ENCODE assay signal across 28 mouse cellular contexts in genomic region chr5:28416029-28416428, GRCm38 (mm10). TPM values are rescaled to one million over a fixed set of nuclear protein-coding genes. Genes with fewer than 3 reads are reported as not detected.
"Had no signal": no experiment of that assay in that cellular context is flagged by ENCODE, and none has a peak within 500 bp of the region (broad histone marks: within the 10 kb centered on the region; RNA-seq: fewer than 3 reads in every experiment).

No protein-coding gene starts in this region.

- ATAC-seq: forebrain, embryonic 13.5 days; forebrain, embryonic 14.5 days; forebrain, embryonic 15.5 days; forebrain, embryonic 16.5 days; forebrain, postnatal 0 days had no signal

- H3K4me3 ChIP-seq: embryonic facial prominence, embryonic 10.5 days; embryonic facial prominence, embryonic 12.5 days; embryonic facial prominence, embryonic 13.5 days; embryonic facial prominence, embryonic 15.5 days; erythroblast, embryonic 14.5 days; forebrain, embryonic 10.5 days; forebrain, embryonic 12.5 days; forebrain, embryonic 13.5 days; forebrain, embryonic 15.5 days; gastrocnemius, adult 2 months; heart, adult 2 months had no signal

- H3K9me3 ChIP-seq: embryonic facial prominence, embryonic 10.5 days; embryonic facial prominence, embryonic 12.5 days; embryonic facial prominence, embryonic 13.5 days; embryonic facial prominence, embryonic 15.5 days; forebrain, embryonic 10.5 days; forebrain, embryonic 12.5 days; forebrain, embryonic 13.5 days; forebrain, embryonic 15.5 days had no signal

- H3K4me2 ChIP-seq: embryonic facial prominence, embryonic 12.5 days; embryonic facial prominence, embryonic 13.5 days; embryonic facial prominence, embryonic 15.5 days; forebrain, embryonic 12.5 days; forebrain, embryonic 13.5 days; forebrain, embryonic 15.5 days had no signal

- H3K9ac ChIP-seq: embryonic facial prominence, embryonic 12.5 days; embryonic facial prominence, embryonic 13.5 days; embryonic facial prominence, embryonic 15.5 days; forebrain, embryonic 12.5 days; forebrain, embryonic 13.5 days; forebrain, embryonic 15.5 days; forebrain, postnatal 0 days had no signal

- H3K27ac ChIP-seq: embryonic facial prominence, embryonic 10.5 days; embryonic facial prominence, embryonic 12.5 days; embryonic facial prominence, embryonic 13.5 days; embryonic facial prominence, embryonic 15.5 days; forebrain, embryonic 10.5 days; forebrain, embryonic 12.5 days; forebrain, embryonic 13.5 days; forebrain, embryonic 15.5 days; gastrocnemius, adult 2 months; heart, adult 2 months had no signal

- H3K27me3 ChIP-seq: embryonic facial prominence, embryonic 12.5 days; embryonic facial prominence, embryonic 13.5 days; embryonic facial prominence, embryonic 15.5 days; forebrain, embryonic 12.5 days; forebrain, embryonic 13.5 days; forebrain, embryonic 15.5 days had no signal

- DNase-seq: cerebellum, adult 2 months; cerebellum, adult 8-10 months; cerebellum, adult 9-10 months; cerebellum, adult 9-11 months; cerebellum, postnatal 10 days; cerebellum, postnatal 14 days; cerebellum, postnatal 36 days; embryo, embryonic 11 days; forebrain, postnatal 0 days; gastrocnemius, adult 2 months; gastrocnemius, postnatal 10 days; gastrocnemius, postnatal 14 days; gastrocnemius, postnatal 25 days; gastrocnemius, postnatal 36 days; heart, adult 11 months; heart, adult 18-20 months; heart, adult 2 months had no signal

- H3K4me1 ChIP-seq: embryonic facial prominence, embryonic 10.5 days; embryonic facial prominence, embryonic 12.5 days; embryonic facial prominence, embryonic 13.5 days; embryonic facial prominence, embryonic 15.5 days; forebrain, embryonic 10.5 days; forebrain, embryonic 12.5 days; forebrain, embryonic 13.5 days; forebrain, embryonic 15.5 days had no signal

RNA-seq across cellular contexts. Expression of gene Shh, which starts 51.0 kb away (rescaled TPM):
- polyA plus RNA-seq: heart, adult 2 months had no signal
